Mouse (Mus musculus): Measurements from ENCODE around the gene Ube2s. TPM values are rescaled to one million over a fixed set of nuclear protein-coding genes. Genes with fewer than 3 reads are reported as not detected.
"Not testable (repeated sequence)": the region's sequence is repeated elsewhere in the genome, so short reads cannot be mapped to it uniquely, and the experiment has no call there.

Gene Ube2s
- total RNA-seq, 2 experiments from 2014 or later: 230 to 236 TPM

DNA sequence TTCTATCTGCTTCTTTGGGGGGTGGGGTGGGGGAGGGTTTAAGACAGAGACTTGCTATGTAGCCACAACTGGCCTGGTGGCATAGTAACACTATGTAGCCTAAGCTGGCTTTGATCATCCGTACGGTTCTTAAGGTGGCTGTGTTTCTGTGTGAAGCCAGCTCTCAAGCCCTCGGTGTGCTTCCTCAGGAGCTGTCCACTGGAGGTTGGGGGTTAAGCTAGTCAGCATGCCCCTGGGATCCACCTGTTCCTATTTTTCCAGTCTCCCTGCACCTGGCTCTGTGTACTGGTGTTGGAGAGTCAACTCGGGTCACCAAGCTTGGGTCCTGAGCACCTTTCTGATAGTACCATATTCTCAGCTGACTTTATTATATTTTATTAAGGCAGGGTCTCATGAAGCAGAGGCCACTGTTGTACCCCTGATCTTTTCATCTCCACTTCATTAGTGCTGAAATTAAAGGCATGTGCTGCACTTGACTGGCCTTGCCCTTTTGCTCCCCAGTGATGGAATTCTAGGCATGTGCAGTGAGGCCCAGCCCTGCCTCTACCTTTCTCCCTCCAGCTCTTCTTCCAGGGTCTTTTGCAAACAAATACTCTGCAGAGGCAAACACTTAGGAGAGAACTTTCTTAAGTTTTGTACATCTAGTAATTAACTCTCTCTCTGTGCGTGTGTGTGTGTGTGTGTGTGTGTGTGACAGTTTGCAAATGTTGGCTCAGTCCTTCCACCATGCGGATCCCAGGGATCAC is 9.9 kb upstream of the Ube2s start:
- ATAC-seq (replicated peaks; ENCODE audit: poor library complexity, severe bottlenecking): no peak

DNA sequence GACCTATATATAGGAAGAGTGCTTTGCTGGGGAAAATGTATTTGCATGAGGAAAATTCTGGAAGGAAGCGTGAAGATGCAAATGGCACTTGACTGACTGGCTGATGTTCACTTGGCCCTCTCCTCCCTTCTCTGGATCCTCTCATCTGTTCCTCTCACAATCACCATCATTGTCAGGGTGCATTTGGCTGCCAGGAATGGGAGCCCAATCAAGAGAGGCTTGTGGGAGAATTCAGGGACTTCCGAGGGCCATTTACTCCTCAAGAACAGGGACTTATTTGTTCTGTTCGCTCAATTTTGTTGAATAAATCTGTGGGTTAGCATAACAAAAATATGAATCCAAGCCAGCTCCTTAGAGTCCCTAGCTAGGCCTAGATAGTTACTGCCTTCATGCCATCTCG is 9.3 kb upstream of the Ube2s start:
- ATAC-seq (replicated peaks; ENCODE audit: poor library complexity, severe bottlenecking): no peak

DNA sequence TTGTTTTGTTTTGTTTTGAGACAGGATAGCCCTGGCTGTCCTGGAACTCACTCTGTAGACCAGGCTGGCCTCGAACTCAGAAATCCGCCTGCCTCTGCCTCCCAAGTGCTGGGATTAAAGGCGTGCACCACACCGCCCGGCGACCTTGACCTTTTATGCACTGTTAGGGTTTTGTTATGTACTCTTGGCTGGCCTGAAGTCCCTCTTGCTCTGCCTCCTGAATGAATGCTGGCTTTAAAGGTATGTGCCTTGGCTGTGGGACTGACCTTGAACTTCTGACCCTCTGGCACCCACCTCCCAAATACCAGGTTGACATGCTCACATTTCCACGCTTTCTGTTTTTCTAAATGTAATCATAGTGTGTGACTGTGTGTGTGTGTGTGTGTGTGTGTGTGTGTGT is 8.5 kb upstream of the Ube2s start:
- ATAC-seq (replicated peaks; ENCODE audit: poor library complexity, severe bottlenecking): not testable (repeated sequence)

DNA sequence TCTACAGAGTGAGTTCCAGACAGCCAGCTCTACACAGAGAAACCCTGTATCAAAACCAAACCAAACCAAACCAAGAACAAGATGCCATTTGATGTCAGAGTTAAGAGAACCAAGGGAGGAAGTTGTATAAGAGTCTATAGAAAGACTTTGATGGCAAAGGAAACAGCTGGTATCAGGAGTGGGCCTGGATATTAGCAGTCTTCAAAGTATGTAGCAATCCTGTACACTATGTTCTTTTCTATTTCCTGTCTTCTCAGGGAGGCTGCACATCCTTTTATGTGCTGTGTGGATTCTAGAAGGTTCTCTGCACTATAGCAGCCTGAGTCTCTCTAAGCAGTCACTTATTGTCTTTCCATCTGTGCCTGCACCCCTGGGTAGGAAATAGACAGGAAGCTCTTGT is 4.2 kb upstream of the Ube2s start:
- ATAC-seq (replicated peaks; ENCODE audit: poor library complexity, severe bottlenecking): no peak

DNA sequence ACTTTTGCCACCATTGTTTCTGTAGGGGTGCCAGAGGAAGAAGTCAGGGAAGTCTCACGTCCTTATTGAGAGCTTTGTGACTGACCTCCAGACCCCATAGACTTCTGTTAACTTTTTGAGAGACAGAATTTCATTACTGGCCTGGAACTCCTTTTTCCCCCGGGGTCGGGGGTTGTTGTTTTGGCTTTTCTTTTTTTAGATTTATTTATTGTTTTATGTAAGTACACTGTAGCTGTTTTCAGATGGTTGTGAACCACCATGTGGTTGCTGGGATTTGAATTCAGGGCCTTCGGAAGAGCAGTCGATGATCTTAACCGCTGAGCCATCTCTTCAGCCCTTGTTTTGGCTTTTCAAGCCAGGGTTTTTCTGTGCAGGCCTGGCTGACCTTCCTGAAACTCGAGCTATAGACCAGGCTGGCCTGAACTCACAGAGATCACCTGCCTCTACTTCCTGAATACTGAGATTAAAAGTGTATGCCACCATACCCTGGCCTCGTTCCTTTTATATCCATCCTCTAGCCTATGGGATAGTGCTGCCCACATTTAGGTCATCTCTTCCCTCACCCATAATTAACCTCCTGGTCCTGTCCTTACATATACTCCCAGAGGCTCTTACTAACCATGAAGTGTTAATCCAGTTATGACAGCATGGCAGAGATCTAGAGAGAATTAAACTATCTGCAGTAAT is 858 bp upstream of the Ube2s start:
- ATAC-seq (replicated peaks; ENCODE audit: poor library complexity, severe bottlenecking): no peak

DNA sequence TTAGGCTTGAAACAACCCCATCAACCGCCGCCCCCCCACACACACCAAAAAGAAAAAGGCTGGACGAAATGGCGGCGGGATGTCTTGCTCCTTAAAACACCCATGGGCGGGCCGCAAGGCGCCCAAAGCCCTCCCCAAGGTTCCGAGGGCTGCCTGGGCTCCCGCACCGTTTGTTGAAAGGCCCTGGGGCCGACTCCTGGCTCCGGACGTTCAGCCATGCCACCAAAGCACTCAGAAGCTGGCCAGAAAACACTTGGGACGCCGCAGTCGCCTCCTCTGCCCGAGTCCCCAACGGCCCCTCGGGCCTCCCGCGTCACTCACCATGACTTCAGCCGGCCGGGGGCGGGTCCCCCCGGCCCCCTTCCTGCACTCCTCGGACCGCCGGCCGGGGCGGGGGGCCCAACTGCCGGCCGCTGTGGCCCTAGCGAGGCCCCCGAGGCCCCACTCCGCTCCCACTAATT is 518 bp downstream of the Ube2s start:
- ATAC-seq (replicated peaks; ENCODE audit: poor library complexity, severe bottlenecking): no peak

DNA sequence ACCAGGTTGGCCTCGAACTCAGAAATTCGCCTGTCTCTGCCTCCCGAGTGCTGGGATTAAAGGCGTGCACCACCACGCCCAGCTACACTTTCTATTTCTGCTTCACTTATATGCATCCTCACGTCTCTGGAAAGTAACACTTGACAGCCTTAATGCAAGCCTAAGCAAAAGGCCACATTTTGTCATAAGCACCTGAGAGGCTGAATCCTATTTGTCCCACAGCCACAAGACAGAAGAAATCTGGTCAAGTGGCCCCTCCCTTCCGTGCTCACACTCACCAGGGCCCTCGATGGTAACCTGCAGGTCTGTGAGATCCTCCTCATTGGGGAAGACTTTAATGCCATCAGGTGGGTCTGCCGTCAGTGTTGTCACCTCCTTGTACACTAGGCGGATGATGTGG is 1.3 kb downstream of the Ube2s start:
- not testable (repeated sequence) for ATAC-seq (replicated peaks; ENCODE audit: poor library complexity, severe bottlenecking)

DNA sequence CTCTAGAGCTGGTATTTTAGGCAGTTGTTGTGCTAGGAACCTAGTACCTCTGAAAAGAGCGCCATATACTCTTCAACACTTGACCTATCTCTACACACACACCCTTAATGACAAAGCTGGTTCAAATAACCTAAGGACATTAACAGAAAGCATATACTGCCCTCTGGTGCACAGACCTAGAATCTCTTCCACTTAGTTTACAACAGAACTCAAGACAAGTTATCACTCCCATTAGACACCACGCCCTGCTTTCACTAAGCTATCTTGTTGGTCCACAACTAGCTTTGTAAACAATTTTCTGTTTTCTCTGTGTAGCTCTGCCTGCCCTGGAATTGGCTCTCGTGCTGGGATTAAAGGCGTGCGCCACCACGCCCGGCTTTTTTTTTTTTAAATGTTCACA is 5.7 kb downstream of the Ube2s start:
- ATAC-seq (replicated peaks; ENCODE audit: poor library complexity, severe bottlenecking): peak; percentile 54

DNA sequence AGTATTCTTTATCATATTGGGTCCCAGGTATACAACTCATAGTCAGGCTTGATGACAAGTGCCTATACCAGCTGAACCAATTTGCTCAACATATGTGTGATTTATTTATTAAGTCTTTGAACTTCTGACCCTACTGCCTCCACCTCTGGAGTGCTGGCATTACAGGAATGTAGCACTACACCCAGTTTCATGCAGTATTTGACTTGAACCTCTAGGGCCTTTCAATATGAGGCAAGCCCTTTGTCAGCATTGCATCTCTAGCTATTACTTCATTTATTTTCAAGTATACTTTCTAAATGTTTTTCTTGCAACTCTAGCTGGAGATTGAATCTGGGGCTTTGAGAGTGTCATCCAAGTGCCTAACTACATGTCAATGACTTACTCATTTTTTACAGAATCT is 10.1 kb downstream of the Ube2s start:
- no peak for ATAC-seq (replicated peaks; ENCODE audit: poor library complexity, severe bottlenecking)

DNA sequence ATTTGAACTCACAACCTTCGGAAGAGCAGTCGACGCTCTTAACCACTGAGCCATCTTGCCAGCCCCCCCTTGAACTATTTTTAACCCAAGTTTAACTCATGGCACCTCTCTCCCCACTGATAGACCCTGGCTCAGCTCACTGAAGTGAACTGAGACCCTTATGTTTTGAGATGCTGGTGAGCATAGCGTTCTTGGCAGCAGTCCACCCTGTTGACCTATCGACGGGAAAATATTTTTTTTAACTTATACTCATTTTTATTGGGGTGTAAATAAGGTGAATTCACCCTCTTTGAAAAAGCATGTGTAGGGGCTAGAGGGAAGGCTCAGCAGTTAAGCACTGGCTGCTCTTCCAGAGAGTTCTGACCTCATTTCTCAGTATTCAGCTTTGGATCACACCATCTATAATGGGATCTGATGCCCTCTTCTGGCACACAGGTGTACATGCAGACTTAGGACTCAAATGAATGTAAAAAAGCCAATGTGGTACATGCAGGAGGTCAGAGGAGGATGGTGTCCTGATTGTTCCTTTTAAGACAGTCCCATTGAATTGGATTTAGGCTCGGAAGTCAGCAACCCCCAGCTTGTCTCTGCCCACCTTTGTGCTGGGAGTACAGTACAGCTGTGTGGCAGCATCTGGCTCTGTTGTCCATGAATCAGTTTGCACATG is 16.5 kb downstream of the Ube2s start:
- peak; percentile 17; the same call in 1 of the 2 replicates for ATAC-seq (replicated peaks; ENCODE audit: poor library complexity, severe bottlenecking)

DNA sequence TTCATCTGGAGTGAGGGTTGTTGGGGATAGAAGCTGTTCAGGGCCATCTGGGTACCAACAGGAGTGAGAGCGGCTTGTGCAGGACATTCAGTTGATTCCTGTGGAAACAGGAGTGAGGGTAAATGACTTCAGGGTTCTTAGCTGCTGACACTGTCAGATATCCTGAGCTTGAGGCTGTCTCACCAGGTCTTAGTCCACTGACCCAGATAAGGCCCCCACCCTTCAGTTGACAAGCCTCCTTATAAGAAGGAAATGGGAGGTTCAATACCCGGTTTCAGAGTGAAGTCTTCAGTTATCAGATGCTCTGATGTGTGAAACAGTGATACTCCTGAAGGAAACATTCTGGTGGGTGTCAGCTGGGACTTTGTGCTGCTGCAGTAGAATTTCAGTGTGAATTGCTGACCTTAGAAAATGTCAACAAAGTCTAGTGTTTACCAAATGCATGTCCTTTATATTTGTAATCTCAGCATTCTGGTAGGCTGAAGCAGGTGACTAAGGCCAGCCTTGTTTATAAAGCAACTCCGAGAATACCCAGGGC is 17.7 kb downstream of the Ube2s start:
- ATAC-seq (replicated peaks; ENCODE audit: poor library complexity, severe bottlenecking): no peak

DNA sequence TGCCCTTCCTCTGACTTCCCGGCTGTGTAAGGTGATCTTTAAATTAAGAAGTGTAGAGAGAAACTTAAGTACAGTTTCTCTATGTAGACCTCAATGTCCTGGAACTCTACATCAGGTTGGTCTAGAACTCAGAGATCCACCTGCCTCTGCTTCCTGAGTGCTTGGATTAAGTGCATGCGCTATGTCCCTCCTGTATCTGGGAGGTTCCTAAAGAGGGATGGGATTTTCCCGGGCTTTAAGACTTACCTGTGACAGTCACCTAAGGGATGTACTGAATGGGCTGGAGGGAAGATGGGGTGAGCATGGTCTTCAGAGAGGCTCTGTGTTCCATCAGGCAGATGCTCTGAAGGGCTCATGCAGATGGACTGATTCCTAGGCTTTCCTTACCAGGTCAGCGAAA is 18.7 kb downstream of the Ube2s start:
- ATAC-seq (replicated peaks; ENCODE audit: poor library complexity, severe bottlenecking): no peak

DNA sequence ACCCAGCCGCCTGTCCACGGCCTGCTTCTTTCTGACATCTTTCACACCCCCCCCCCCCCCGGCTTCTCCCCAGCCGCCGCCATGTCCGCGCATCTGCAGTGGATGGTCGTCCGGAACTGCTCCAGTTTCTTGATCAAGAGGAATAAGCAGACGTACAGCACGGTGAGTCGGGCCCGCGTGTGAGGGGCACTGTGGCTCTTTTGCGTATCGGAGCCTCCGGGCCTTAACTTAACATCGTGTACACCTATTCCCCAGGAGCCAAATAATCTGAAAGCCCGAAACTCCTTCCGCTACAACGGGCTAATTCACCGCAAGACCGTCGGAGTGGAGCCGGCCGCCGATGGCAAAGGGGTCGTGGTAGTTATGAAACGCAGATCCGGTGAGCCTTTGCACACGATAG is 19.1 kb downstream of the Ube2s start:
- ATAC-seq (replicated peaks; ENCODE audit: poor library complexity, severe bottlenecking): not testable (repeated sequence)

DNA sequence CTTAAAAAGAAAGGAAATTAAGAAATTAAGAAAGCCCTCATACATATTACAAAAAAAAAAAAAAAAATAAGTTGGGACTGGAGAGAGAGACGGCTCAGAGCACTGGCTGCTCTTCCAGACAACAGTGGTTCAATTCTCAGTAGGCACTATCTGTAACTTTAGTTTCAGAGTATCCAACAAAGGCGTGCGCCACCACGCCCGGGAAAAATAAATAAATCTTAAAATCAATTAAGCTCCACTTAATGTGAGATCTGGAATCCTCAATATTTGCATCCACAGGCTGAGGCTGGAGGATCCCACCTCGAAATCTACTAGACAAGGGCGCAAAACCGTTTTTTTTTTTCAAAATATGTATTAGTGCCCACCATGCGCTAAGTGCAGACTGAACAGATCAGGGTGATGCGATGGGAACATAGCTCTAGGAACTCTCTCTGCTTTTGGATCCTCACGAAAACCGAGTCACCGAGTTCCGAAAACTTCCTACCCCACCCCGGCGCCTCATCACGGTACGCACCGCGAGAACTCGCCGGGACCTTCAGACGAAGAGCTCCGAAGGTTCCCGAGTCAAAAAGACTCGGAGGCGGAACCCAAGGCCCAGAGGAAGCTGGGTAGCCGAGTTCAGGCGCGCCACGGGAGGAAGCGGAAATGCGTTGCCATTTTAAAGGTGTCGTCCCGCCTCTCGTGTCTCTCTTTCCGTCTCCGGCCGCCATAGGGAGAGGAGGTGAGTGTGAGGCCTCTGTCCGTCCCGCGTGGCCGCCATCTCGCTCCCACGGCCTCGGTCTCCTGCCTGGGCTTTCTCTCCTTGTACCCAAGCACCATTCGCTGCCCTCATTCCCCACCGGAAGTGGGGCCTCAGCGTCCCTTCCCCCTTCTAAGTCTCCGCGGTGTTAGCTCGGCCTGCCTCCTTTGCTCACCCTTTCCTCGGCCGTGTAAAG is 19.8 kb downstream of the Ube2s start, which contains the start of gene Rpl28:
Rpl28 (plus strand) TSS at position 597 of the 935 bp plus-strand sequence.
- ATAC-seq (replicated peaks; ENCODE audit: poor library complexity, severe bottlenecking): peak; percentile 79

DNA sequence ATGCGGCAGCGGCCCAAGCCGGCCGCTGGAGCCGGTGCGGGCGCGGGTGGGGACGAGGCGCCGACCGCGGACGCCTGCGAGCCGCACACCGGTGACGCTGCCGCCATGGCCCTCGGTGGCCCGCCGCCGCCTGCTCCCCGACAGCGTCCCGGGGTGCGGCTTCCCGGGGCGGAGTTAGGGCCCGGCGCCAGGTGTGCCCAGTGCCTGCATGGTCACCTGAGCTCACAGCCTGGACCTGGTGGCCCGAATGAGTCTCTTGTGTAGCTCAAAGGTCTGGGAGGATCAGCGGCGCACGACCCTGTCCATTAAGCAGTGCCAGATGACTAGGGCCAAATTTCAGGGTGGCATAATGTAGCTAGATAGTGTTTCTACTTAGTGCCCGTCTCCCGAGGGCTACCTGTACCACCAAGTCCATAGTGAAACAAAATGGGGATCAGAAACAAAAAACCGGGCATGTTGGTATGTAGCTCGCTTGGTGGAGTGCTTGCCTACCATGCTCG is 22.9 kb downstream of the Ube2s start, which contains the start of gene Tmem238:
Tmem238 (minus strand) TSS at position 221 of the 500 bp plus-strand sequence.
- ATAC-seq (replicated peaks; ENCODE audit: poor library complexity, severe bottlenecking): peak; percentile 4; the same call in 1 of the 2 replicates

DNA sequence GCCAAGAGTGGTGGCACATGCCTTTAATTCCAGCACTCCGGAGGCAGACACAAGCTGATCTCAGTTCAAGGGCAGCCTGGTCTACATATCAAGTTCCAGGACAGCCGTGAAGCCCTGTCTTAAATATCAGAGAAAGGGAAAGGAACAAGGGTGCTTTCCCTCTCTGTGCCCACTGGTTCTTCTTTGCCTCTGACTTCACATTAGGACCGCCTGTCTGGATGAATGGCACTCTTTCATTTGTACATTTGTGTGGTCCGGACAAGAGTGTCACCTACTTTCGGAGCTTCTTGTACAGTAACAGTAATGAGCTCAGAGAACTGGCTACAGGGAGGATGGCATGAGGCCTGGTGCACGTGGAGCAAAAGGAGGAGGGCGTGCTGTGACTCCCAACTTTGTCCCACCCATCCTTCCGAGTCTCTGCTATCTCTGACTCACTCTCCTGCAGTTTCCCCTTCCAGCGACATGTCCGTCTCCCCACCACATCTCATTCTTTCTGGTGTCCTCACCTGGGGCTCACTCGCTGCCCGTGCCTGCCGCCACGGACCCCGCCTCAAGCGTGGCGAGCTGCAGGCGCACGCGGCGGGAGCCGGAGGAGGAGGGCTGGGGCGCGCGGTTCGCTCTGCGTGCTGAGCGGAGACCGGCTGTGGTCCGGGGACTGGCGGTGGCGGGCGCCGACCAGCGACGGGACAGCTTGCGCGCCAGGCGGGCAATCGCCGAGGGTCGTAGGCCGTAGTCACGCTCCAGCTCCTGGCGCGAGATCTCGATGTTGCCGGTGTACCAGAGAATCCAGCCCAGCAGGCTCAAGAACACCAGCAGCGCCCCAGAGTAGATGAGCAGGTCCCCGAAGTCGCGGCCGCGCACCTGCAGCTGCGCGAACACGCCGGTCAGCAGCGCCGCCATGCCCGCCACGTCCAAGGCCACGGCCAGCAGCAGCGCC is 23.6 kb downstream of the Ube2s start:
- ATAC-seq (replicated peaks; ENCODE audit: poor library complexity, severe bottlenecking): peak; percentile 32

DNA sequence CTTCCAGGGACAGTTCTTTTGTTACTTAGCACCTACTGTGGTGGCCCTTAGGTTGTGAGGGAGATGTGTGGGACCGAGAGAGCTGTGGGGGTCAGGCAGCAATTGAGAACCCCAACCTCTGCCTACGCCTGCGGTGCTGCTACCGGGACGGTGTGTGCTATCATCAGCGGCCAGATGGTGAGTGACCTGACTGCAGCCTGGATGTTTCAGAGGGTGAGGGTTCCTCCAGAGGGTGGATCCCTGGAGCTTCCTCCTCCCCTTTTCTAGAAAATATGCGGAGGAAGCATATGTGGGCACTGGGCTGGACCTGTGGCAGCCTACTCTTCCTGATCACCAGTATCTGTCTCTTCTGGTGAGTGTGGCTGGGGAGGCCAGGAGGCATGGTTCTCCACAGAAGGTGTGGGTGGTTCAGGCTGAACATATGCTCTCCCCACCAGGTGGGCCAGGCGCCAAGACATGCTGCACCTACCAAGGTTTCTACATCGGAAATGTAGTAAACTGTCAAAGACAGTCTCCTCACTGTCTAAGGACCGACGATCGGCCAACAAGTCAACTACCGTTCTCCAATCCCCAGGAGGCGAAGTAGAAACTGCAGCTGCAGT is 28.6 kb downstream of the Ube2s start:
- ATAC-seq (replicated peaks; ENCODE audit: poor library complexity, severe bottlenecking): no peak

DNA sequence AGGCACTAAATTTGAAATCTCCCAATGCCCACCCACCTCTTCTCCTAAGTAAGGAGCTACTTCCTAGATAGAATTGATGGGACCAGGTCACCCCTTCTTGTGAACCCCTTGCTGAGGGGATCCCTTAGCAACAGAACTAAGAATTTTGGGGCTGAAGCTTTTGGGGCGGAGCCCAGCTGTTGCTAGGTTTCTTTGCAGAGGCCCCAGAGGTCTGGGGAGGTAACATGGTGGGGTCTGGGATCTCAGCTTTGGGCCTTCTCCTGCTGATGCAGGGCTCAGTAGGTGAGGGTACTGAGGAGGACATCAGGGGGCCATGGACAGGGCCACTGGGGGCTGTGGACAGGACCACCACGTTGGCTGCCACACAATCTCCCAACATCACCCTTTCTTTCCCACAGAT is 29.6 kb downstream of the Ube2s start, which contains the start of the genes Il11 and Tmem190:
Il11 (minus strand) TSS at position 101 of the 400 bp plus-strand sequence.
Tmem190 (plus strand) TSS at position 179 of the 400 bp plus-strand sequence.
- no peak for ATAC-seq (replicated peaks; ENCODE audit: poor library complexity, severe bottlenecking)
